Mouse (Mus musculus): ENCODE measurements around the gene Kcnip1.

DNA sequence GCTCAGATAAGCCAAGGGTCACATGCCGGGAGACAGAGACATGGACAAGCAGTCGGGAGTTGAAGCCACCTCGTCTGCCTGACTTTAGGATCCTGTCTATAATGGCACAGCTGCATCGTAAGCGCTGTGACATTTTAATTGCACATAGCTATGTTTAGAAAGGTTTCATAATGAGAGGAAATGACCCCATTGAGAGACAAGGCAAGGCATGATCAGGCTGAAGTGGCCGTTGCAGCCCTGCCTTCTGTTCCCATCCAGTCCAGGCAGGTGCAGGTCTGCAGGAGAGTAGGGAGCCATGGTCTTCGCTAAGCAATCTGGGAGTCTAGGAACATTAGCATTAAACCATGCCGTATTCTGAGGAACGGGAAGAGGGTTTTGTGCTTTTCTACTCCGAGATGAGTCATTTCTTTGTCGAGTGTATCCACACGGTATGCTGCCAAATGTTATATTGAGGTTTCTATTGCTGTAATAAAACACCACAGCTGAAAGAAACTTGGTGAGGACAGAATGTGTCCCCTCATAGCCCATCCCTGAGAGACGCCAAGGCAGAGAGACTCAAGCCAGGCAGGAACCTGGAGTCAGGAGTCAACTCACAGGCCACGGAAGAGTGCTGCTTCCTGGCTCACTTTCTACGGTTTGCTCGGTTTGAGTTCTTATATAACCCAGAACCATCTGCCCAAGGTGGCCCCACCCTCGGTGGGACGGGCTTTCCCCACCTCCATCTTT, 60.4 kb downstream of the Kcnip1 start:
- no peak for TF ChIP-seq CTCF (IDR thresholded peaks at IDR 0.05; ENCODE audit: extremely low read depth, insufficient read depth, low read length)
- TF ChIP-seq POLR2A (IDR thresholded peaks at IDR 0.05; ENCODE audit: extremely low read depth, insufficient read depth, low read length) = no peak
